Mouse (Mus musculus): ENCODE measurements around the gene Ninl. TPM values are rescaled to one million over a fixed set of nuclear protein-coding genes. Genes with fewer than 3 reads are reported as not detected.
A peak's percentile ranks its signal among the peaks of the same experiment; 100 is the strongest.
"Not testable (repeated sequence)": the region's sequence is repeated elsewhere in the genome, so short reads cannot be mapped to it uniquely, and the experiment has no call there.

Ninl gene
- polyA plus RNA-seq, 1 experiment from 2014 or later: 4.3 TPM

DNA sequence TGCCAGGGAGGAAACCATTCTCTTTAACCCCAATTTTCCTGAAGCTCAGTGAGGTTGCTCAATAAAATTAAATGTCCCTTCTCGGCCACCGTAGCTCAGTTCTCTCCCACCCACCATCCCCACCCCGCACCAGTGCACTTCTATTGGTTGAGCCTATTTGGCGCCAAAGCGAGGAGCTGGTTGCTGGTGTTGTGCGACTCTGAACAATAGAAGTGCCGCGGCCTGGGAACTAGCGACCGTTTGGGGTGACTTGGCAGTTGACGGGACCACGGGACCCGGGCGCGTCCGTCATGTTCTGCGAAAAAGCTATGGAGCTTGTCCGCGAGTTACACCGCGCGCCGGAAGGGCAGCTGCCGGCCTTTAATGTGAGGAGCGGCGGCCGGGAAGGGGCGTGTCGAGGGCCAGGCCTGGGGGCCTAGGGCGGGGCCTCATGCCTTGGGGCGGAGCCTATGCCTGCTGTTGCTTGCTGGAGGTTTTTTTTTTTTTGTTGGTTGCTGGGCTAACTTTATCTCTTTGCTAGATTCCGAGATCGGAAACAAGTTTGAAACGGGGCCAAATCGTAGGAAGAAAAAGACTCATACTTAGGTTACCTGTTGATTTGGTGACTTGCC, 129.6 kb downstream of the Ninl start:
- WGBS: under 1% methylated on average over 35 of the region's 35 CpGs
- H3K27me3 ChIP-seq (ENCODE audit: control insufficient read depth, insufficient read depth, low read length): no peaks in the 10 kb centered on the region
- peak overlapping the region; percentile 69 for H3K4me3 ChIP-seq (replicated peaks; ENCODE audit: low read length)
- no peaks in the 10 kb centered on the region for H3K36me3 ChIP-seq (replicated peaks; ENCODE audit: control insufficient read depth, insufficient read depth)
- peak overlapping the region; percentile 71 for H3K27ac ChIP-seq
- H3K4me1 ChIP-seq (replicated peaks; ENCODE audit: control insufficient read depth, insufficient read depth, low read length): peaks cover 5% of the 10 kb centered on the region; the same call in 1 of the 2 replicates
- peak overlapping the region; percentile 69 for H3K4me2 ChIP-seq (replicated peaks)
- peak overlapping the region; percentile 56 for H3K9ac ChIP-seq
- DNase-seq (ENCODE audit: low spot score) (peak; percentile 96), ATAC-seq (ENCODE audit: low FRiP score) (peak; percentile 93)
- no peaks in the 10 kb centered on the region for H3K9me3 ChIP-seq (ENCODE audit: control insufficient read depth, low read length)

DNA sequence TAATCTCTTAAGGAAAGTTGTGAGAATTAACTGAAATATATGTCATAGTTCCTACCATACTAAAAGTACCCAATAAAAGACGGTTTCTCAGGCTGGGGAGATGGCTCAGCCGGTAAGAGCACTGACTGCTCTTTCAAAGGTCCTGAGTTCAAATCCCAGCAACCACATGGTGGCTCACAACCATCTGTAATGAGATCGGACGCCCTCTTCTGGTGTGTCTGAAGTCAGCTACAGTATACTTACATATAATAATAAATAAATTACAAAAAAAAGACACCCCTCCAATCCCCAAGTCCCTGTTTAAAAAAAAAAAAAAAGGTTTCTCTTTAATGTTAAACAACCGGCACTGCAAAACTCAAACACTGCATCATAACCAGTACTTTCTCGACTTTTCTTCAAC, 130.3 kb downstream of the Ninl start:
- not testable (repeated sequence) for H3K27ac ChIP-seq; DNase-seq (ENCODE audit: low spot score); H3K36me3 ChIP-seq (replicated peaks; ENCODE audit: control insufficient read depth, insufficient read depth); H3K4me1 ChIP-seq (replicated peaks; ENCODE audit: control insufficient read depth, insufficient read depth, low read length); ATAC-seq (ENCODE audit: low FRiP score); H3K9me3 ChIP-seq (ENCODE audit: control insufficient read depth, low read length); H3K27me3 ChIP-seq (ENCODE audit: control insufficient read depth, insufficient read depth, low read length)
- 51% methylated on average over 6 of the region's 6 CpGs for whole genome bisulfite sequencing
- H3K9ac ChIP-seq: peak overlapping the region; percentile 56
- H3K4me3 ChIP-seq (replicated peaks; ENCODE audit: low read length): peak overlapping the region; percentile 69; the same call in 1 of the 2 replicates
- H3K4me2 ChIP-seq (replicated peaks): peak overlapping the region; percentile 69

DNA sequence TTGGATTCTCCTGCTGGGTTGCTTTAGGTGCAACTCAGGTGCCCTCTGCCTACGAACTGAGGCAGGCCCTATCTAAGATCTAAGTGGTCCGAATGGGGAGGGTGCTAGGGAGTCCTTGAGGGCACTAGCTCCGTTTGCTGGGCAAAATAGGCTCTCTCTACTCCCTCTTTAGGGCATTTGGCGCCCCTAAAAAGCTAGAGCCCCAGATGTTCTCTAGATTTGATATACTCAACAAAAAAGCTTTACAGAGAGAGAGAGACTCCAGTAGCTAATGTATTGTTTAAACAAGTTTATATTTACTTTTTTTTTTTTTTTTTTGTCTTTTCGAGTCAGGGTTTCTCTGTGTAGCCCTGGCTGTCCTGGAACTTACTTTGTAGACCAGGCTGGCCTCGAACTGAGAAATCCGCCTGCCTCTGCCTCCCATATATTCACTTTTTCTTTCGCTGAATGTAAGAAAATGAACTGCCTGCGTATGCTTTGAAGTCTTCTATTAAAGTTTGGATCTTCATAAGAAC, 134.2 kb downstream of the Ninl start, which contains the start of gene Gins1:
Gene Gins1, plus strand, starts transcription at position 465 of the 515 bp plus-strand sequence.
- WGBS: 43% methylated on average over 9 of the region's 9 CpGs
- peaks cover 21% of the 10 kb centered on the region for H3K4me1 ChIP-seq (replicated peaks; ENCODE audit: control insufficient read depth, insufficient read depth, low read length)
- H3K27me3 ChIP-seq (ENCODE audit: control insufficient read depth, insufficient read depth, low read length): no peaks in the 10 kb centered on the region
- H3K9ac ChIP-seq: peak within 1 kb of the TSS; percentile 93
- DNase-seq (ENCODE audit: low spot score) (no peak), ATAC-seq (ENCODE audit: low FRiP score) (no peak)
- H3K4me3 ChIP-seq (replicated peaks; ENCODE audit: low read length): peak within 1 kb of the TSS; percentile 95
- H3K9me3 ChIP-seq (ENCODE audit: control insufficient read depth, low read length): no peaks in the 10 kb centered on the region
- peak within 1 kb of the TSS; percentile 65 for H3K4me2 ChIP-seq (replicated peaks)
- H3K36me3 ChIP-seq (replicated peaks; ENCODE audit: control insufficient read depth, insufficient read depth): no peaks in the 10 kb centered on the region
- peak within 1 kb of the TSS; percentile 94 for H3K27ac ChIP-seq

DNA sequence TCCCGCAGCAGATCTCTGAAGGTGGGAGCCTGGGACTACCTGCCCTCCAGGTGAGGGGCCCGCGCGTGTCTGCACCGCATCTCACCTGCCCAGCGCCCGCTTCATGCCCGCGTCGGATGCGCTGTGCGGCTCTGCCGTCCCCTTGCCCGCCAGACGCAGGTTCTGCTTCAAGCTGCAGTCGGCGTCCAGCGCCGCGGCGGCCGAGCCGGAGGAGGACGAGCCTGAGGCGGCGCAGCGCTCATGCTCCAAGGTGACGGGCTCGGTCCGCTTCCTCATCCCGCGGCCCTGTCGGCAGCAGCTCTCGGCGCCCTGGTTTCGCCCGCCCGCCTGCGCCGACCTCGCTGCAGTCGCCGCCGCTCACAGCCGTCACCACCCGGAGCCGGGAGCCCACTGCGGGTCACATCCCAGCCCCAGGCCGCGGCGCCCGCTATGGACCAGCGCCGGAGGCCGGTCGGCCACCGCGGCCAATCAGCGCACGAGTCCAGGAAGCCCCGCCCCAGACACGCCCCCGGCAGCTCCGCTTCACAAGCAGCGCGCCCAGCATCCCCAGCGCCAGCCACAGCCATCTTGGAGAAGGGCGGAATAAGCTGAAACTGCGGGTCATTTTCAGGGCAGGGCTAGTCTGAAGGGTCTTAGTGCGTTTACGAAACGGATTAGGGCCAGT, 134.8 kb downstream of the Ninl start, which contains the start of gene Abhd12:
Gene Abhd12, minus strand, starts transcription at position 470 of the 664 bp plus-strand sequence.
- peak within 1 kb of the TSS; percentile 93 for H3K9ac ChIP-seq
- under 1% methylated on average over 66 of the region's 72 CpGs for WGBS
- H3K27ac ChIP-seq: peak within 1 kb of the TSS; percentile 94
- ATAC-seq (ENCODE audit: low FRiP score) (peak; percentile 98), DNase-seq (ENCODE audit: low spot score) (peak; percentile 95)
- H3K4me3 ChIP-seq (replicated peaks; ENCODE audit: low read length): peak within 1 kb of the TSS; percentile 95
- H3K4me1 ChIP-seq (replicated peaks; ENCODE audit: control insufficient read depth, insufficient read depth, low read length): peaks cover 19% of the 10 kb centered on the region
- no peaks in the 10 kb centered on the region for H3K36me3 ChIP-seq (replicated peaks; ENCODE audit: control insufficient read depth, insufficient read depth)
- H3K27me3 ChIP-seq (ENCODE audit: control insufficient read depth, insufficient read depth, low read length): no peaks in the 10 kb centered on the region
- peak within 1 kb of the TSS; percentile 65 for H3K4me2 ChIP-seq (replicated peaks)
- H3K9me3 ChIP-seq (ENCODE audit: control insufficient read depth, low read length): no peaks in the 10 kb centered on the region

DNA sequence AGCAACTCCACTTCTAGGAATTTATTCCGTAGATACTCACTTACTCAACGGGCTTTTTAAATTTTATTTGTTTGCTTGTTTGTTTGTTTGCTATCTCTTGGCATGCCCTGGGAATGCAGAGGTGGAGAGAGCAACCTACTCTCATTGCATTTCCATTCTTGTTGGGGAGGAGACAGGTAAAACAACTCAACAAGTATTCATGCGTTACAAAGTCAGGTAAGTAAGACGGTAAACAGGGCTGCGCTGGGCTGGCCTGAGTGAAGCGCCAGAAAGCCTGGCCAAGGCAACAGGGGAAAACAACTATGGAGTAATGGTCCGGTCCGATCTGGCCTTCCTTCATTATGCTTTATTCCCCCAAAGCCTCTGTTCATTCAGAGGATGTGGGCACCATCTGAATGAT, 136.8 kb downstream of the Ninl start:
- H3K9ac ChIP-seq: no peak overlapping the region
- 79% methylated on average over 8 of the region's 8 CpGs for WGBS
- peaks cover 19% of the 10 kb centered on the region for H3K4me1 ChIP-seq (replicated peaks; ENCODE audit: control insufficient read depth, insufficient read depth, low read length)
- DNase-seq (ENCODE audit: low spot score) (no peak), ATAC-seq (ENCODE audit: low FRiP score) (no peak)
- H3K4me3 ChIP-seq (replicated peaks; ENCODE audit: low read length): peak overlapping the region; percentile 9; the same call in 1 of the 2 replicates
- no peaks in the 10 kb centered on the region for H3K9me3 ChIP-seq (ENCODE audit: control insufficient read depth, low read length)
- H3K27me3 ChIP-seq (ENCODE audit: control insufficient read depth, insufficient read depth, low read length): no peaks in the 10 kb centered on the region
- no peak overlapping the region for H3K27ac ChIP-seq
- H3K4me2 ChIP-seq (replicated peaks): peak overlapping the region; percentile 65
- H3K36me3 ChIP-seq (replicated peaks; ENCODE audit: control insufficient read depth, insufficient read depth): no peaks in the 10 kb centered on the region

DNA sequence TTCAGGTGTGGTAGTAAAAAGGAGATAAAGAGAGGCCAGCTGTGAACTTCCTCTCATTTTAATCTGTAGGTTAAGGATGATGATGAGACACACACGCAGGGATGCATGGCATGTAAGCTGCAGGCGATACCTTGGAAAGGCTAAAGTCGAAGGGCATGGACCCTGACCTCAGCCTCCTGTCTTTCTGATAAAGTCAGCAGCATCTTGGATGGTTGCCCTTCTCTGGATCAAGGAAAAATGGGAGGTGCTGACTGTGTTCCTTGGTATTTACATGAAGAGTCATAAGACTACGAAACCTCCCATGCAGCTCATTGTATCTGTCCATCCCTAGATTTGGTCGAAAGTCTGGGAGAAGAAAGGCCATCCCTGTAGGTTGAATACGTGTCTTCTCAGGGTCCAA, 138.8 kb downstream of the Ninl start:
- 94% methylated on average over 6 of the region's 6 CpGs for WGBS
- Histone ChIP-seq H3K4me2 (replicated peaks) (no peak overlapping the region), H3K9me3 (ENCODE audit: control insufficient read depth, low read length) (no peaks in the 10 kb centered on the region), H3K36me3 (replicated peaks; ENCODE audit: control insufficient read depth, insufficient read depth) (no peaks in the 10 kb centered on the region), H3K27me3 (ENCODE audit: control insufficient read depth, insufficient read depth, low read length) (no peaks in the 10 kb centered on the region), H3K9ac (no peak overlapping the region), H3K4me3 (replicated peaks; ENCODE audit: low read length) (no peak overlapping the region), H3K27ac (no peak overlapping the region), H3K4me1 (replicated peaks; ENCODE audit: control insufficient read depth, insufficient read depth, low read length) (peaks cover 19% of the 10 kb centered on the region)
- ATAC-seq (ENCODE audit: low FRiP score) (no peak), DNase-seq (ENCODE audit: low spot score) (no peak)

DNA sequence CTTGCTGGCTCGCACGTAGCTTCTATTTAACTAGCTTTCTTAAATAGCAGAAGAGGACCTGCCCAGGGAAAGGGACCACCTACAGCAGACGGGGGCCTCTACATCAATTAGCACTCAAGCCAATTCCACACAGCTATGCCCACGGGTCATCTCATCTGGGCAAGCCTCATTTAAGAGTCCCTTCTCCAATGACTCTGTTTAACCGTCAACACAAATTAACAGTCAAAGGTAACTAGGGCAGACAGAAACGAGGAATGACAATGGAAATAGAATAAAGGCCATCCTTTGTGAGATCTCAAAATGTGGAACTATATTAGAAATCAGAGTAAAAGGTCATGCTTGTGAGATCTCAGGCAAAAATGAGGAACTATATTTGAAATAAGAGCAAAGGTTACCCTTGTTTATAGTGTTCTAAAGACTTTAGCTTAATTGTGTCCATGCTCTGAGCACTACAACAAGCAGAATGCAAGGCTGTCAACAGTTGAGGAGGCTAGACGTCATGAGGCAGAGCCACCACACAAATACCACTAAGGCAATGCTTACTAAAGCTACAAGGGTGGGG, 143.4 kb downstream of the Ninl start:
- no peak overlapping the region for H3K27ac ChIP-seq
- ATAC-seq (ENCODE audit: low FRiP score): no peak
- no peaks in the 10 kb centered on the region for H3K4me1 ChIP-seq (replicated peaks; ENCODE audit: control insufficient read depth, insufficient read depth, low read length)
- H3K9me3 ChIP-seq (ENCODE audit: control insufficient read depth, low read length): no peaks in the 10 kb centered on the region
- no peaks in the 10 kb centered on the region for H3K36me3 ChIP-seq (replicated peaks; ENCODE audit: control insufficient read depth, insufficient read depth)
- H3K4me2 ChIP-seq (replicated peaks): no peak overlapping the region
- H3K27me3 ChIP-seq (ENCODE audit: control insufficient read depth, insufficient read depth, low read length): no peaks in the 10 kb centered on the region
- no peak overlapping the region for H3K4me3 ChIP-seq (replicated peaks; ENCODE audit: low read length)
- H3K9ac ChIP-seq: no peak overlapping the region
- DNase-seq (ENCODE audit: low spot score): no peak
- WGBS: 82% methylated on average over 7 of the region's 7 CpGs

DNA sequence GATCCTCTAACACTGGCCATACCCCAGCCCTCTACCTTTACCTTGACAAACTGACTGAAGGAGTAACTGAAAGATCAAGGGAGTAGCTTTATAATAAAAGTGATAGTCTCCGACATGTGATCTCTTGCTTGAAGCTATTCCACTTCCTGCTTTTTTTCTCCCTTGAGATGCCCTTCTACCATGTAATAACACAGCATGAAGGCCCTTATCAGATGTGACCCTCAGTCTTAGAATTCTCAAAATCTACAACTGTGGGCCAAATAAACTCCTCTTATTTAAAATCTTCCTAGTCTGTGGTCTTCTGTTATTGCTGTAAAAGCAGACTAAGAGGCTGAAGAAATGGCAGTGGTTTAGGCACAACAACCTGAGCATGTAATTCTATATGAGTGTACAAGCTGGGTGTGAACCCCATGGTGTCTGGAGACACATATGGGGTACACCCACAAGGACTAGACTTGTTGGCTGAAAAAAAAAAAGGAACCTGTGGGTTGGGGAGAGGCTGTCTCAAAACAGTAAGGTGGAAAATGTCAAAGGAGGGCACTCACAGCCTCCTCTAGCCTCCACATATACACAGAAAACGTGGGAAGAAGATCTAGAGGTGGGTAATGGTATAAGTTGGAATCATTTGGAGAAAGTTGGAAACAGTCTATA, 144.4 kb downstream of the Ninl start:
- DNase-seq (ENCODE audit: low spot score) (no peak), ATAC-seq (ENCODE audit: low FRiP score) (no peak)
- Histone ChIP-seq H3K9me3 (ENCODE audit: control insufficient read depth, low read length) (no peaks in the 10 kb centered on the region), H3K9ac (no peak overlapping the region), H3K4me2 (replicated peaks) (no peak overlapping the region), H3K4me1 (replicated peaks; ENCODE audit: control insufficient read depth, insufficient read depth, low read length) (no peaks in the 10 kb centered on the region), H3K27ac (no peak overlapping the region), H3K27me3 (ENCODE audit: control insufficient read depth, insufficient read depth, low read length) (no peaks in the 10 kb centered on the region), H3K4me3 (replicated peaks; ENCODE audit: low read length) (no peak overlapping the region), H3K36me3 (replicated peaks; ENCODE audit: control insufficient read depth, insufficient read depth) (no peaks in the 10 kb centered on the region)
- 88% methylated on average over 2 of the region's 2 CpGs for WGBS

DNA sequence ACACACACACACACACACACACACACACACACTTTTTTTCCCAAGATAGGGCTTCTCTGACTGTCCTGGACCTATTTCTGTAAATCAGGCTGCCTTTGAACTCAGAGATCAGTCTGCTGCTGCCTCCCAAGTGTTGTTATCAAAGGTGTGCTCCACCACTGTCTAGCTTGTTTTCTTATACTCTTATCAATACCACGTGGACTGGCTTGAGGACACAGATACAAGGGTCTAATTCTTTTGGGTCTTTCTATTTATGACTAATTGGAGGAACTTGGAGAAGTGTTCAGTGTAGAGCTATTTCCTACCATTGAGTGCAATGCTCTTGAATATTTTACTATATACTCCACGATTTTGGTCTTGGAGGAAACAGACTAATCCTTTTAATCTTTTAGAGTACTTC, 151.8 kb downstream of the Ninl start:
- no peak for DNase-seq (ENCODE audit: low spot score)
- Histone ChIP-seq H3K27me3 (ENCODE audit: control insufficient read depth, insufficient read depth, low read length) (no peaks in the 10 kb centered on the region), H3K27ac (no peak overlapping the region), H3K4me1 (replicated peaks; ENCODE audit: control insufficient read depth, insufficient read depth, low read length) (no peaks in the 10 kb centered on the region), H3K36me3 (replicated peaks; ENCODE audit: control insufficient read depth, insufficient read depth) (no peaks in the 10 kb centered on the region), H3K4me2 (replicated peaks) (no peak overlapping the region), H3K9me3 (ENCODE audit: control insufficient read depth, low read length) (no peaks in the 10 kb centered on the region), H3K4me3 (replicated peaks; ENCODE audit: low read length) (no peak overlapping the region), H3K9ac (no peak overlapping the region)
- WGBS: 85% methylated on average over 2 of the region's 2 CpGs
- ATAC-seq (ENCODE audit: low FRiP score): no peak
